Mouse (Mus musculus): Measurements from ENCODE around the gene Gm13691. TPM values are rescaled to one million over a fixed set of nuclear protein-coding genes. Genes with fewer than 3 reads are reported as not detected.
"Not testable (repeated sequence)": the region's sequence is repeated elsewhere in the genome, so short reads cannot be mapped to it uniquely, and the experiment has no call there.

Gm13691 gene
- 1 to 10 TPM; 2.0 to 2.3 TPM for total RNA-seq (2021)

- intact Hi-C loops (cut with DNase I); DNase-seq: not testable (repeated sequence)
Measured at GRCm38 (mm10) chr2:83990253-83990652, at the start of gene Gm13691. Gm13691 (plus strand) TSS chr2:83990553.

DNA sequence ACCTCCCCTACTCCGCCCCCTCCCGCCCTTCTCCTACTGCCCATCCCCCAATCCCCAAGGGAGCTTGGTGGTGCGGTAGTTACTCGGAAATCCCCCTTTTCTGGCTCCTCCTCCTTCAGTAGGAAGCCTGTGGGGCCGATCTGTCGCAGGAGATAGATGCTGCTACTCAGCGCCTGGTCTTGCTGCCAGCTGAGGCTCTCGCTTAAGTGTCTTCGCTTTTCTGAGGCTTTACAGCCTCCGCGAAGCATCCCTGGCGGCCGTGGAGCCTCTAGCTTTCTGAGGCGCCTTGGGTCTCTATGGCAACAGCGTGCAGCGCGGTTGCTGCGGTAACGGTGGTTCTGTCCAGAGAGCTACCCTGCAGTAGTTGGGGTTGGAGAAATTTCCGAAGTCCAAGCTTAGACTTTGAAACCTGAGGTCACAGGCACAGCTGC lies 49.4 kb upstream of the Gm13691 start, which contains the start of gene Zswim2:
TSS of gene Zswim2 (minus strand) at position 298 of the 431 bp plus-strand sequence.
- intact Hi-C loops (cut with DNase I) = no loop called here
- peak; percentile 75 for DNase-seq

GRCm38 (mm10) chr2:83941378-83941777 lies 49.0 kb upstream of the Gm13691 start:
- intact Hi-C loops (cut with DNase I) = no loop called here
- no peak for DNase-seq

- DNase-seq = no peak
- intact Hi-C loops (cut with DNase I) = no loop called here
Measured at GRCm38 (mm10) chr2:83941792-83942191, 48.6 kb upstream of the Gm13691 start.

- intact Hi-C loops (cut with DNase I); DNase-seq: not testable (repeated sequence)
Measured at GRCm38 (mm10) chr2:83955393-83955792, 35.0 kb upstream of the Gm13691 start, which contains the start of gene Gm13698. Gm13698 (plus strand) TSS chr2:83955693.

DNA sequence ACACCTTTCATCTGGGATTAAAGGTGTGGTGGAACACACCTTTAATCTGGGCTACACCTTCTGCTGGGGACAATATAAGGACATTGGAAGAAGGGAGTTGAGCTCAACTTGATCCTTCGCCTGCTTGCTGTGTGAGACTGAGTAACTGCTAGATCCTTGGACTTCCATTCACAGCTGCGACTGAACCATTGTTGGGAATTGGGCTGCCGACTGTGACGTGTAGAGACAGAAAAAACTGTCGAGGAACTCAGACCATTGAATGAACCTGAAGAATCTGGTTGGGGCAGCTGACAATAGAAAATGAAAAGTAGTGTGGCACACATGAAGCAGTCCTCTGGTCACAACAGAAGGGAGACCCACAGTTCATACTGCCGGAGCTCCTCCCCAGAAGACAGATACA lies 29.1 kb upstream of the Gm13691 start, which contains the start of gene Gm13693:
TSS of gene Gm13693 (plus strand) at position 301 of the 400 bp plus-strand sequence.
- DNase-seq; intact Hi-C loops (cut with DNase I): not testable (repeated sequence)

GRCm38 (mm10) chr2:83967013-83967412 lies 23.3 kb upstream of the Gm13691 start, which contains the start of gene Gm13695:
Gm13695 (plus strand) TSS chr2:83967313.
- DNase-seq; intact Hi-C loops (cut with DNase I): not testable (repeated sequence)

- DNase-seq; intact Hi-C loops (cut with DNase I): not testable (repeated sequence)
Measured at GRCm38 (mm10) chr2:83972823-83973222, 17.5 kb upstream of the Gm13691 start, which contains the start of gene Gm13696. Gm13696 (plus strand) TSS chr2:83973123.

DNA sequence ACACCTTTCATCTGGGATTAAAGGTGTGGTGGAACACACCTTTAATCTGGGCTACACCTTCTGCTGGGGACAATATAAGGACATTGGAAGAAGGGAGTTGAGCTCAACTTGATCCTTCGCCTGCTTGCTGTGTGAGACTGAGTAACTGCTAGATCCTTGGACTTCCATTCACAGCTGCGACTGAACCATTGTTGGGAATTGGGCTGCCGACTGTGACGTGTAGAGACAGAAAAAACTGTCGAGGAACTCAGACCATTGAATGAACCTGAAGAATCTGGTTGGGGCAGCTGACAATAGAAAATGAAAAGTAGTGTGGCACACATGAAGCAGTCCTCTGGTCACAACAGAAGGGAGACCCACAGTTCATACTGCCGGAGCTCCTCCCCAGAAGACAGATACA lies 11.7 kb upstream of the Gm13691 start, which contains the start of gene Gm13694:
TSS of gene Gm13694 (plus strand) at position 301 of the 400 bp plus-strand sequence.
- intact Hi-C loops (cut with DNase I); DNase-seq: not testable (repeated sequence)

GRCm38 (mm10) chr2:83984443-83984842 lies 5.9 kb upstream of the Gm13691 start, which contains the start of gene Gm13697:
Gm13697 (plus strand) TSS chr2:83984743.
- DNase-seq; intact Hi-C loops (cut with DNase I): not testable (repeated sequence)

DNA sequence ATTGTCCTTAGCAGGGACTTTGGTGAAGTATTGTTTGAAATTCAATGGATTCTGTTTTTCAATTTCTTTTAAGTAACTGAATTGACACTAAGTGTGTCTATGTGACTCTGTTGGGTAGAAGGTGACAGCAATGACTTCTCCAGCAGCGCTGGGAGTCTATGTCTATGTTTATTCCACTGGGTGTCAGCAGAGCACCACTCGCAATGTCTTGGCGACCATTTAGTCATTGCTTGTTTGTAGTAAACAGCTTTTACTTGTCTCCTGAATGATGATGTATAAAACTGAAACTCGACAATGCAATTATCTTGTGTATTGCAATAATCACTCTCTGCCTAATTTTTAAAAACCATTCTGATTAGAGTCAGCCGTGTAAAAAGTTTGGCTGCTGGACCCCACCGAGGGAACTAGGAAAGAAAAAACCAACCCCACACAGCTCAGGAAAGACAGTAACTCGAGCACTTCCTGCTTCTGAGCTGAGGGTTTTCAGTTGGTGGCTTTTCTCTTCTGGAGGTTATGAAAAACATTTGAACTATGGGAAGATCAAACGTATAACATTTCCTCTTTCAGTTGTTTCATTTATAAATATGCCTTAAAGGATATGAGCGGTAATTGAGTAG lies 3.4 kb downstream of the Gm13691 start:
- DNase-seq; intact Hi-C loops (cut with DNase I): not testable (repeated sequence)

GRCm38 (mm10) chr2:83994526-83994925 lies 4.2 kb downstream of the Gm13691 start:
- intact Hi-C loops (cut with DNase I); DNase-seq: not testable (repeated sequence)

- peak; percentile 49 for DNase-seq
- intact Hi-C loops (cut with DNase I) = no loop called here
Measured at GRCm38 (mm10) chr2:84008913-84009312, 18.6 kb downstream of the Gm13691 start.

DNA sequence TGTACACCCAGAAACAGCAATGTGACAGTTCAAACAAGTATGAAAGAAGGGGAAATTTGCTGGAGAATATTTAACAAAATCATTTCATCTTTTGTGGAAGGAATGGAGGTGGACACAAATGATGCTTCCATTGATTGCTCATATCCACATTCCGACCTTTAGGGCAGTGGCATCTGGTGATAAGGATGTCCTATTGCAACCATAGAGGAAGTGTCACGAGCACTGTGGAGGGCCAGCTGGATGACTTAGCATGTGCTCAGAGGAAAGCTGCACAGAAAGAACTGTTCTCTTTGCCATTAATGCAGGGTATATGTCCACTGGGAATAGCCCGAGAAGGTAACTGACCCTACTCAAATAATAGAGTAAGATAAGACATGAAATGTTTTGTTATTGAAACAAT lies 19.5 kb downstream of the Gm13691 start:
- no peak for DNase-seq
- intact Hi-C loops (cut with DNase I) = no loop called here

GRCm38 (mm10) chr2:84014572-84014971 lies 24.2 kb downstream of the Gm13691 start:
- no peak for DNase-seq
- intact Hi-C loops (cut with DNase I) = no loop called here

DNA sequence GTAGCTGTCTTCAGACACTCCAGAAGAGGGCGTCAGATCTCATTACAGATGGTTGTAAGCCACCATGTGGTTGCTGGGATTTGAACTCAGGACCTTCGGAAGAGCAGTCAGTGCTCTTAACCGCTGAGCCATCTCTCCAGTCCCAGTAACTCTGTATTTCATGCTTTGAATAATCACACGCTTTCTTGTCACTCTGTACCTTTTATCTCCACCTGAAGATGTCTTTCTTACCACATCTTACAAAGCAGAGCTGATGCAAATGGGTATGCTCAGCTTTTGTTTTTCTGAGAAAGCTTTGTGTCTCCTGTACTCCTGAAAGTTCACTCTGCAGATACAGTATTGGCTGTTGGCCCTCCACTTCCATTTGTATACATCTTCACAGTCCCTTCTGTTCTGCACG lies 25.9 kb downstream of the Gm13691 start:
- DNase-seq; intact Hi-C loops (cut with DNase I): not testable (repeated sequence)

DNA sequence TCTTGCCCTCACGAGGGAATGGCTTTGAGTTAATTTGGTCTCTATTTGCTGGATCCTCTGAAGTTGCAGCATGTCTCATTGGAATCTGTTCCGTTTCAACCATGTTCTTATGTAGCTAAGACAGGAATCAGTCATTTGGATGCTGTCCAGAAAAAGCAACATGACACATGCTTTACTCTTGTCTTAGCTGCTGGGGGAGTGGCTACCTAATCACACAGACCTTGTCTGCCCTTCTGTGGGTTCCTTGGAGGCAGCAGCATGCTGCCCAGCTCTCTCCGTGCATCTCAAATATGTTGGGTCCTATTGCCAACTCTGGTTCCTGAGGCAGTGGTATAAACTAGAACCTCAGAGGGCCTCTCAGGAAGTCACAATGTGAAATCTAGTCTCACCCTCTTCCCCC lies 28.0 kb downstream of the Gm13691 start:
- no peak for DNase-seq
- intact Hi-C loops (cut with DNase I) = no loop called here

GRCm38 (mm10) chr2:84019519-84020305 lies 29.4 kb downstream of the Gm13691 start:
- intact Hi-C loops (cut with DNase I) = no loop called here
- no peak for DNase-seq

DNA sequence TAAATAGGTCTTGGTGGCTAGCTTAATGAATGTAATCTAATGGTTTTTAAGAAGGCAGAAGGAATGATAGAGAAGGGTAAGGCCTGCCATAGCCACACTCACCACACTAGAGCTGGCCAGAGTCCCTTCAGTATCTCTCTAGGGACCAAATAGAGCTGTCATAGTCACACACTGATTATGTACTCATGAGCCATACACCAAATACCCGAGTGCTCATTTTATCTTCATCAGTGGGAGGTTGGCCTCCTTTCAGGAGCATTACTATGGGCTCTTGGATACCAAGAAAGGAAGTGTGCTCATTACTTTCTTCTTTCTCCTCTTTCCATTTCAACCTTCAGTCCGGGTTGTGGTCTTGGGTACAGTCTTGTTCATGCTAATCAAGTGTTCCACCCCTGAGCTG lies 31.6 kb downstream of the Gm13691 start:
- intact Hi-C loops (cut with DNase I) = no loop called here

DNA sequence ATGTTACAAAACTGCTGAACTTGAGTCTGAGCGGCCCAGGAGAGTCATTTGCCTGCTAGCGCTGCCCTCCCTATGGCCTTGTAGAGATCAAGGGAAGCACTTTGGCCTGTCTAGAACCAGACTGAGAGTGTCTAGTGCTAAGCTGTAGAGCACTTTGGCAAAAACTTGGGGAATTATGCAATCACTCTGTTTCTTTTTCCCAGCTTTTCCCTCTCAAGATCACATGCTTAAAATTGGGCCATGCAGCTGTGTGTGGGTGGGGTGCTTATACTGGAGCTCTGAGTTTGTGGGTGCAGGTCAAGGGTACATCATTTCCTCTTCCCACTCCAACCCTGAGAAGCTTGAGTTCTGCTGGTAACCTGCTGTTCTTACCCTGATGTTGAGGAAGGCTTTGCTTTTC lies 32.6 kb downstream of the Gm13691 start:
- DNase-seq = no peak

More for the DNA sequence above, 31.6 kb downstream of the Gm13691 start:
- no peak for DNase-seq

DNA sequence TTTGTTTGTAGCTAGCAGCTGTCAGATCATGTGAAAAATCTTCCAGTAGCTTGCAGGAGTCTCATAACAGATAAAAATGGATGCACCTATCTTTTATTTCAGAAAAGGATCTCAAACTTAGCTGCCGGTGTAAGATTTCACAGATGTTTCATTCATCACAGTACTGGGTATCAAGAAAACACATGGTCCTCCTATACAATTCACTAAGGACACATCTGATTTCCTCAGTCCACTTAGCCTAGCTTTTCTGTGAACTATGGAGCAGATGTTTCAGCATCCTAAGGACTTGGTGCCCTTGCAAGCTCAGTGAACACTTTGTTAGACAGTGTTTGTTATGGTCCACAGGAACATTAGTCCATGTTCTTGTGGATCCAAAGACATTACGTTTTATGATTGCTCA lies 33.0 kb downstream of the Gm13691 start:
- intact Hi-C loops (cut with DNase I) = no loop called here
- no peak for DNase-seq

More for the DNA sequence above, 32.6 kb downstream of the Gm13691 start:
- intact Hi-C loops (cut with DNase I) = no loop called here

Data from left cerebral cortex, postnatal 4 days (tissue).